Mouse (Mus musculus) megakaryocyte, adult 5-6 weeks (primary cell): ENCODE measurements around the gene Scmh1. TPM values are rescaled to one million over a fixed set of nuclear protein-coding genes. Genes with fewer than 3 reads are reported as not detected.

Experiments used
- ATAC-seq: 2 replicates; pipeline ENCODE4 v1.8.0; 2016; ENCODE audit warnings: mild to moderate bottlenecking, inconsistent platforms; ENCODE audit not compliant: poor library complexity, severe bottlenecking
- total RNA-seq, 2 experiments: library from RNA; stranded (forward) in 1 of 2; stranded (reverse) in 1 of 2; fragments of 153-499, 151-499 nt in 1 of 2; fragments of 221-1000, 200-1000 nt in 1 of 2; gene quantifications; 2 replicates each; pipeline versions ENCODE4 v1.2.3 to v1.2.4; 2015 to 2017

Scmh1 gene
- total RNA-seq, 2 experiments from 2014 or later = 6.8 to 41.7 TPM

DNA sequence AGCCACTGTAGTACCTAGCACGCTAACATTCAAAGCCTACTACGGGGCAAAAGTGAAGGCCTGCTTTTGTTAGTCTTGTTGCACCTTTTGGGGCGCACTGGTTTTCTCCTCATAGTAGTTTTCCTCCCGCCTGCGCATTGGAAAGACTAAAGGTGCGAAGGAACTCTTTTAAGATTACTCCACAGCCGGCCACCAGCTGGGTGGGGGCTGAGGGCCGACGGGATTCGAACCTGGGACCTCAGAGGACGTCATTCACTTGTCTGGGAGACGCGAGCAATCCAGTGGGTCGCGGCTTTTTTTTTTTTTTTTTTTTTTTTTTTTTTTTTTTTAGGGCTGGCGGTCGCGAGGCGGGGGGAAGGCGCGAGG is 320 bp upstream of the Scmh1 start:
- ATAC-seq = no peak; the same call in 1 of the 2 replicates

DNA sequence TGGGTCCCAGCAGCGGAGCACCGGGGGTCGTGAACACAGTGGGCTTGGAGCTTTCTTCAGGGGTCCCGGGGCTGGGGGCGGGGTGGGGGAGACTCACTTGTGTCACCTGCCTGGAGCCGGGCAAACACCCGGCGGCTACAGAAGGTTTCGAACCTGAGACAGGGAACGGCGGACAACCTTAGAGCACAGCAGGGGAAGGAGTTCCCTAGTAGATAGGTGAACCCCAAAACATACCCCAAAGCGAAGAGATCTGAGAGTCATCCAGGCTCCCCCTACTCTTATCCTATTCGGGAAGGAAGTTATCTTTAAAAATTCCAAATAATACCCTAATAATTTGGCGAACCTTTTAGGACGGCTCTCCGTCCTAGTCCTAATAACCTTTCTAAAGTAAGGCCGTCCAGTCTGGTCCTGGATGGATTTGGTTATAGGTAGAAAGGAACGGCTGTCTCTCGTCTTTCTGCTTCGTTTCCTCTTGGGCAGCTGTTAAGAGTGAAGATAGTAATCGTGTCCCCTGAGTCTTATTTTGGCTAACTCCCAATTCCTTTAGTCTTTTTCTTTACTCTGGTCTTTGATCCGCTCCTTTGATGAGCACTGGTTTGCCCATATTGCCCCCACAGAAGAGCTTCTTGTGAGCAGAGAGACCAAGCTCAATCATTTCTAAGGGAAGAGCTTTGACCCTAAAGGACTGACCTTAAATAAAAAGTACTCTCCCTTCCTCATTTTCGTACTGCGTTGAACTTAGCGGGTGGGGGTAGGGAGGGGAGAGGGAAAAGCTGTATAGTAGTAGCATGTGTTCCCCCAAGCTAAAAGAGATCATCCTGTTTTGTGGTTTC is 941 bp downstream of the Scmh1 start:
- peak; percentile 57 for ATAC-seq

- no peak for ATAC-seq
Measured at GRCm38 (mm10) chr4:120406639-120407273, 1.7 kb downstream of the Scmh1 start.

DNA sequence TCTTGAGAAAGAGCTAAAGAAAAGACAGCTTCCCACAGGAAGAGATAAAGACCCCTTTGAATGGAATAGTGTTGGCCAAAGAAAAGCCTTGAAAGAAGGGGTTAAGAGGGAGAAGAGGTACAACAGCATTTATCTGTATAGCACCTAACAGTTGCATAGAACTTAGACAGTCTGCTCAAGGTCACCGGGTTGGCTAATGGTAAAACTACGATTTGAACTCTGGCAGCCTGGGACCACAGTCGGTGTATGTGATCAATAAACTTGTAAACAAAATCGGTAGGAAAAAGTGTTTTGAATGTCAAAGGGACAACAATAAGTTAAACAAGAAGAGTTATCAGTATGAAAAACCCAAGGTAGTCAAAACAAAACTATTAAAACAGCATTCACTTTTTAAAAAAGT is 13.0 kb downstream of the Scmh1 start:
- ATAC-seq = no peak

GRCm38 (mm10) chr4:120420193-120420592 is 15.1 kb downstream of the Scmh1 start:
- ATAC-seq = no peak

DNA sequence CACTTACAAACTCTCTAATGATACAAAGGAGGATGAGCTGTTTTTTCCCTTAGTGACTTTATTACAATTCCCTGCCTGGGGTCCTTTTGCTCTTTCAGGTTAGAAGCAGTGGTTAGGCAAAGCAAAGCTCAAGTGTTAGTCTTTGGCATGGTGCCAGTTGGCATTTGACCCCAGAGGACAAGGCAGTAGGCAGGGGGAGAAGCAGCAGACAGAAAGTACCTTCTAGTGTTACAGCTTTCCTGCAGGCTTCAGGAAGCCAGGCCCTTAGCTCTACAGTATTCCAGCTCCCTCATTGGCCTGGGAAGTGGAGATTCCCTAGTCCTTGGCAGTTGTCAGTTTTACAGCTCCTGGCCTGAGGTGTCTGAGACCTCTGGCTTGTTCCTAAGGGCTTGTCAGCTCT is 15.6 kb downstream of the Scmh1 start:
- ATAC-seq = no peak

GRCm38 (mm10) chr4:120430601-120431000 is 25.5 kb downstream of the Scmh1 start:
- no peak for ATAC-seq

DNA sequence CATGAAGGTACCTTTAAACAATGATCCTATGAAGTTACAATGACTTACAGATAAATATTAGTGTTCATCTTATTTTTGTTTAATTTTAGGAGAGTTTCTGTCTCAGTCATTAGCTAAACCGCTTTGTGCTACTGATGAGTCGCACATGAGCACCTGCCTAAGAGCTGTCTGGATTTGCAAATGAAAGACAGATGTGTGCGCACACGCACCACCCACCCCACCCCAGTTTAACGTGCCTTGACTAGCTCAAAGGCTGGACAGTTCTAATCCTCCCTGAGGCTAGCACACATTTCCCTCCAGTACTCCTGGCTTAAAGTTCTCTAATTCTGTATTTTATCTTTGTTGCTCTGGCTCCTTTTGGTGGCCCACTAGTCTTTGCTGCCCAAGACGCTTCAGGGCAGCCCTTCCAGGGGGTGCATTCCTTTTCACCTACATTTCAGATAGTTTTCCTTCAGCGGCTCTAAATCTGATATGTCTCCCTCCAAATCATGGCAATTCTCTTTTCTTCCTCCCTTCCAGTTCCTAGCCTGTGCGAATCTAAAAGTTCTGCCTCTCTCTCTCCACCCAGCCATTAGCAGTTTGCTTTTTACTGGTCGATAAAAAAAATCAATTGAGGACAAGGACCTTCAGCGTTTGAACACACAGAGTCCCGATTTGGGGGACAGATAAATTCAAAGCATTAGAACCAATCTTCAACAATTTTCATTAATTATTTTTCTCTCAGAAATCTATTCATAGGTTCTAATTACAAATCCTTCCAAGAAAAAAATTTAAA is 27.7 kb downstream of the Scmh1 start:
- ATAC-seq = no peak

GRCm38 (mm10) chr4:120461741-120462140 is 56.7 kb downstream of the Scmh1 start:
- no peak for ATAC-seq

DNA sequence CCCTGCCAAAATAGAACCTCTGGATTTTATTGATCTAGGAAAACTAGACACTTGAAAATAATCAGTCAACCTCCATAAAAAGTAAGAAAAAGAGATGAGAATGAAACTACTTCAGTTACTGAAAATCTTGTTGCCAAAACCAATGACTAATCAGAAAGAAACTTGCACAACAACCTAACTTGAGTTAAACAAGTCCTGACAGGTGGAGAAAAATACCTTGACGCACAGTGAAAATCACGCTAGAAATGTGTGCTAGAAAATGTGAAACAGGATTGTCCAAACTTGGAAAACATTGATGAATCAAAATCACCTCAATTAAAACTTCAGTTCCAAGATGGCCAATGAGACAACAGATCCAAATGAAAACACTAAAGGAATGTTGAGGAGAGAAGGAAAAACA is 67.9 kb downstream of the Scmh1 start:
- no peak for ATAC-seq

GRCm38 (mm10) chr4:120487707-120488106 is 82.6 kb downstream of the Scmh1 start:
- no peak for ATAC-seq

- no peak for ATAC-seq
Measured at GRCm38 (mm10) chr4:120506955-120507354, 101.9 kb downstream of the Scmh1 start.

GRCm38 (mm10) chr4:120511203-120511602 is 106.1 kb downstream of the Scmh1 start:
- ATAC-seq = peak; percentile 12; the same call in 1 of the 2 replicates

GRCm38 (mm10) chr4:120514366-120514765 is 109.3 kb downstream of the Scmh1 start:
- no peak for ATAC-seq

- ATAC-seq = no peak
Measured at GRCm38 (mm10) chr4:120516491-120516890, 111.4 kb downstream of the Scmh1 start.

DNA sequence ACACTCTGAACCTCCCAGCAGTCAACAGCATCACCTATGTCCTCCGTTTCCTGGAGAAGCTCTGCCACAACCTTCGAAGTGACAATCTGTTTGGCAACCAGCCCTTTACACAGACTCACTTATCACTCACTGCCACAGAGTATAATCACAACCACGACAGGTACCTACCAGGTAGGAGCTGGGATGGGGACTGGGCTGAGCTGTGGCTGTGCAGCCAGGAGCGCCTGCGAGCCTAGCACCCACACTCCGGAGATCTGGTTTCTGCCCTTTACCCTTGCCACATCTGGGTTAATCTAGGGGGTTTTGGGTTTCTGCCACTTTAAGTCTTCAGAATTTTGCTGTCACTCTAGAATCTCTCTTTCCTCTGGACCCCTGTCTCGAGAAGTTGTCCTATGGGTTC is 111.8 kb downstream of the Scmh1 start:
- no peak for ATAC-seq

DNA sequence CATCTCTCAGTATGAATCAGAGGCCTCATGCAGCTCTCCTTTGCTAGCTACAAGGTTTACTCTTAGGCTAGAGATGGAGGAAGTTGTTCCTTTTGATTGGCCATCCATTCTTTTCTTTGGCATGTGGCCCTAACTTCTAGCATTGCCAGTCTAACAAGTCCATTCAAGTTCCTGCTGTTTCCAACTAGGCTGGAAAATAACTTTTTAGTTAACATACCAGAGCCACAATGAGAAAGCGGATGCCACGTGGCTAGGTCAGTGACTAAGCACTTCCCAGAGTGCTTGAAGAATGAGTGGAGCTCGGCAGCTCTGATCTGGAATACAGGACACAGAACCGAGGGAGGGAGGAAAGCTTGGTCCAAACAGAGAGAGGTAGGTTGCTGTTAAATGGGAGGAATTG is 112.3 kb downstream of the Scmh1 start:
- no peak for ATAC-seq

DNA sequence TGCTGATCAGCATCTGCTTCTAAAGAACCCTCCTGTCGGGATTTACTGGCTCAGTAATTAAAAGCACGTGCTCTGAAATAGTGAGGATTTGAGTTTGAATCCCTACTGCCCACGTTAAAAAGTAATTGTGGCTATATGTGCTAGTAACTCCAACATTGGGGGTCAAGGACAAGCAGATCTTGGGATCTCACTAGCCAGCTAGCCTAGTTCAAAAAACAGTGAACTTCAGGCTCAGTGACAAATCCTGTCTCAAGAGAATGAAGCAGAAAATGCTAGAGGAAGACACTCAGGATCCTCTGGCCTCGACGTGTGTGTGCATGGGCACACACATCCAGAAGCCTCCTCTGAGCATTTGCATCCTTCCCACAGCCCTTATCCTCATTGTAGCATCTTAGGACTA is 116.7 kb downstream of the Scmh1 start:
- ATAC-seq = no peak

GRCm38 (mm10) chr4:120522351-120522750 is 117.3 kb downstream of the Scmh1 start:
- no peak for ATAC-seq

DNA sequence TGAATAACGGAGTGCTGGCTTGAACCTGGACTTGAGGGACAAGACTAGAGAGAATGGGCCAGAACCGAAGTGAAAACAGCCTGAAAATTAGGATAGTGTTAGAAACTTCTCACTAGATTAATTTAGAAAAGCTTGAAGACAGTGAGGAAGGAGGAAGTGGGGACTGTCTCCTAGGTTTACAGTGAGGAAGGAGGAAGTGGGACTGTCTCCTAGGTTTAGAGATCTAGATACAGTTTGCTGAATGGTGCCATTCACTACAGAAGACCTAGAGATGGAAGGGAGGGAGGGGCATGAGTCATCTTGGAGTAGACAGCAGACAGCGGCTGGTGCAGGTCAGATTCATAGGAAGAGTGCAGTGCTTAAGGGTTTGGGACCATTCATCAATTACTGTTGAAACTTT is 118.0 kb downstream of the Scmh1 start:
- peak; percentile 96 for ATAC-seq

- no peak for ATAC-seq
Measured at GRCm38 (mm10) chr4:120528171-120528570, 123.1 kb downstream of the Scmh1 start.

DNA sequence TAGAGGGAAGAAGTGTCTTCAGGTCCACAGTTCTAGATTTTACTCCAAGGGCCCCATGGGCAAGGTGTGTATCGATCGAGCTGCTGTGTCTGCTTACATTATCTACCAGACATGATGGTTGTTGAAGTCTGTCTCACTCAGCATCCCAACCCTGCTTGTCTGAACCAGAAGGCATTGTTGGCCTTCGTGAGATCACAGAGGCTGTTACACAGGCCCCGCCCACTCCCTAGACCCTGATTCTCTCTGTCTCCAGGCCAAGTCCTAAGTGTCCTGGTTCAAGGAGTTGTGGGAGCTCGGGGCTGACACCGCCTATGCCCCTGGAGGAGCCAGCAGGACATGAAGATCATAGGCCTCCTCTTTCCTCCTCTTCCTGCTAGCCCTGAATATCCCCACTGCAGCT is 126.9 kb downstream of the Scmh1 start, which contains the start of gene Slfnl1:
Gene Slfnl1 (plus strand): TSS at position 246 of the 400 bp plus-strand sequence.
- no peak for ATAC-seq
